Mouse (Mus musculus): ENCODE data around the gene Ada.
"Not testable (repeated sequence)": the region's sequence is repeated elsewhere in the genome, so short reads cannot be mapped to it uniquely, and the experiment has no call there.

Ada gene

DNA sequence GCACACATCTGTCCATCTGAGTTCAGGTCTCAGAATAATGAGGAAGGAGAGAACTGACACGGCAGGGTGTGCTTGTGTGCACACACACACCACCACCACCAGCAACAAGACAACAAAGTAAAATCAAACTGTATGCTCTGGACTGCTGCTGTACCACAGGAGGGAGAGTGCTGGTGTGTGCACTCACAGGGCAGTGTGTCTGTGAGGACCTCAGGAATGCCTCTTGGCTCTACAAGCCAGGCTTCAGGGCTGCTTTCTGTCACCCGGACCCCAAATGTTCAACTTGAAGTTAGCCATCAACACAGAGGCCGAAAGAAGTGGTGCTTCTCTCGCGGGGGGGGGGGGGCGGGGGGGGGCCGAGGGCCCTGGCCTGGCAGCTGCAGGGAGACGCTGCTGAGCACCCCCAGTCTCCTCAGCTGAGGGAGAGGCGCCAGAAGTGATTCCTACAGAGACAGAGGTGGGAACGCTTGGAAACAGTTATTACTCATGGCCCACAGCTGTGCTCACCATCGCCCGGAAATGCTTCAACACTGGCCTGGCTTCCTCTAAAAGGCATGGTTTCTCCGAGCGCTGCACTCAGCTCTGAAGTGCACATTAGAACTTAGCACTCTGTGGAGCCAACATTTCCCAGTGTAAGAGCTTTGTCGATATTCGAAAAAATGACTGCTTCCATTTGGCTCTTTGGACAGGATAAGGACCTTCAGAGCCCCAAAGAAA is 52.1 kb downstream of the Ada start:
- DNase-seq (ENCODE audit: low read depth, low spot score) = no peak

GRCm38 (mm10) chr2:163696763-163697162 is 53.3 kb downstream of the Ada start:
- DNase-seq (ENCODE audit: low read depth, low spot score) = no peak

GRCm38 (mm10) chr2:163693716-163694314 is 56.2 kb downstream of the Ada start:
- DNase-seq (ENCODE audit: low read depth, low spot score) = no peak

DNA sequence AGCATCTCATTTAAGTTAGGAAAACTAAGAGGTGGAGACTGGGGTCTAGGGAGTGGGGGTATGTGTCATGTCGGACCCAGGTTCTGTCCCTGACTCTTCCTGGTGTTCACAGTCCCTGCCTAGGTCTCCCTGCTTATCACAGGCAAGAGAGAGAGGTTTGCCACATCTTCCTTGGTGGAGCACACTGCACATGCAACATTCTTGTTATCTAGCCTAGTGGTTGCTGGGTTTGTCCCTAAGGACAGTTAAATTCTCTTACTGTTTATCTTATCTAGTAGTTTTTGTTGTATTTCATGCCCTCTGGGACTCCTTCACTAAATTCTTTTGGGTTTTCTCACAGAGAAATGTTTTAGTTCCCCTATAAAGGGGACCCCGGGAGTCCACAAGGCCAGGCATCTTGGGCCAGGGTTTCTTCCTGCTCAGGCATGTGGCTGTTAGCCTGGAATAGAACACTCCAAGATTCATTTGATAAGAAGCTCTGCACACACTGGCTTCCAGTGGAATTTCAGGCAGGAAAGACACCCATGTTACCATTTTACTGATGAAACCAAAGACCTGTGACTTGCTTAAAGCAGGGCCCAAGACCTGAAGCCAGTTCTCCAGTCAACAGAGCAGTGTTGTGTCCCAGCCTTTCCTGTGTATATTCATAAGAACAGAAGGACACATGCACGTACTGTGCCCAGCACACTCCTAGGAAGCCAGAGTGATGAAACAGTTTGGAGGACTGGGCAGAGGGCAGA is 57.0 kb downstream of the Ada start:
- DNase-seq (ENCODE audit: low read depth, low spot score) = no peak

DNA sequence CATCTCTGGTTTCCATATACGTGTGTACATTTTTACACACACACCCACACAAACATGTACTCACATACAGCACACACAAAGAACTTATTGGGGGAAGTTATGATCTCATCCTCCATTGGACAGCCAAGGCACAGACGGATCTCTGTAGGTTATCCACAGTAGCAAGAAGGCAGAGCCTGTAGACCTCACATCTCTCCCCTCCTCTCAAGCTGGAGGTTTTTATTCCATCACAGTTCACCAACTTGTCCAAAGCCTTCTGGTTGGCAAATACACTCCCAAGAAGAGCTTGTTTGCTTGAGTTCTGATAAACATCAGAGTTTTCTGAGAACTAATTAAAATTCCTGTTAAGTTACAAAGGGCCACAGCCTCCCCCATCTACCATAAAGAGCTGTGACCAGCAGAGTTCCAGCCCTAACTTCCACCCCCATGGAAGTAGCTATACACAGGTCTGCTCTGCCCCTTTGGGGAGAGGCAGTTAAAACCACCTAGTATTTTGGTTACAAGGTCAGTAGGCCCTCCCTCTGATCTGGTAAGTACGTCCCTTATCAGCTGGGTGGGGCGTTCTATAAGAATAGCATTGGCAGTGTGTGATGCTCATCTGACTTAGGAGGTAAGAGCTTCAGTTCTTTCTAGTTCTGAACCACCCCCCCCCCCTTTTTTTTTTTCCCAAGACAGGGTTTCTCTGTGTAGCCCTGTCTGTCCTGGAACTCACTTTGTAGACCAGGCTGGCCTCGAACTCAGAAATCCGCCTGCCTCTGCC is 58.0 kb downstream of the Ada start:
- no peak for DNase-seq (ENCODE audit: low read depth, low spot score)

GRCm38 (mm10) chr2:163690409-163691304 is 59.4 kb downstream of the Ada start:
- DNase-seq (ENCODE audit: low read depth, low spot score) = no peak

DNA sequence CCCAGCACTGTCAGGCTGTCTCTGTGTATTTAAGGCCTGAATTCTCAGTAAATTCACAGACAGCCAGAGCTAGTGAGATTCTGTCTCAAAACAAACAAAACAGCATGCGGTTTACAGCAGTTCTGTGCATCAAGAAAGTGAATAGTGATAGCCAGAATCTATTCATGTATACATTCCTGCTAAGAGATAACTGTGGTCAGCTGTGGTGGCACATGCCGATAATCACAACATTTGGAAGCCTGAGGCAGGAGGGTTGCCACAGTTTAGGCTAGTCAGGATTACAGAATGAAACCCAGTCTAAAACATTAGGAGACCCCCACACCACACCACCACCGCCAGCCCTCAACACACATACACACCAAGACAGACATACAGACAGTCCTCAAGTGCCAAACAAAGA is 60.3 kb downstream of the Ada start:
- DNase-seq (ENCODE audit: low read depth, low spot score) = no peak

GRCm38 (mm10) chr2:163688377-163688776 is 61.7 kb downstream of the Ada start:
- not testable (repeated sequence) for DNase-seq (ENCODE audit: low read depth, low spot score)

DNA sequence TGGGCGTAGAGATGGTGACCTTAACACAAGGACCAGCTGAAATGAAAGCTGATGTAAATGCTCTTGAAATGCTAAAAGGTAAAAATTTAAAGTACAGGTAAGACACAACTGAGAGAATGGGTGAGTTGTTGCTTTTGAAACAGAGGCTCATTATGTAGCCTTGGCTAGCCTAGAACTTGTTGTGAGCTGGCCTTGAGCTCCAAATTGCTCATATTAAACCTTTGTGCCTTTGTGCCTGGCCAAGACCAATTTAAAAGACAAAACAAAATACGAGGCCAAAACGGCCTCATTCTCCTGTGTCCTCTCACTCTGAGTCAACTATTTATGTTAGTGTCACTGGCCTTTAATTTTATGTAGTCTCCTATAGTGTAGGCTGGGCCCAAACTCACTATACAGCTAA is 63.2 kb downstream of the Ada start:
- no peak for DNase-seq (ENCODE audit: low read depth, low spot score)

- no peak for DNase-seq (ENCODE audit: low read depth, low spot score)
These were observed 63.8 kb downstream of the Ada start for GRCm38 (mm10) chr2:163686233-163686632.

DNA sequence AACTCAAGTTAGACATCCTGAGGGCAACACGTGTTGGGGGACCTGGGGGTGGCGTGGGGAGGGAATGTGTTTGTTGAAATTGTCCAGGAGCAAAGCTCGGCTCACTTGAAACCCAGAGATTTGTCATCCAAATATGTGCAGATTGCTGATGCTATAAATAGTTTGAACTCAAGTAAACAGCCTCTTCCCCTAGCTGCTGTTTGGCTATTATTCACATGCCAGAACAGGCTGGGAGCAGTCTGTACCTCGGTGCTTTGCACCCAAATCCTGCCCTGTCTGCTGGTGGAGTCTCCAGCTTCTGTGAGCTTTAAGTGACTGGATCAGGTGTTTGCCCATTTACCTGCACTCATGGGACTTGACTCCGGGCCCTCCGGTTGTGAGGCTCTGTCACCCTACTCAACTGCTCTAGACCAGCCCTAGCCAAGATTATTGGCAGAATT is 64.3 kb downstream of the Ada start:
- no peak for DNase-seq (ENCODE audit: low read depth, low spot score)

DNA sequence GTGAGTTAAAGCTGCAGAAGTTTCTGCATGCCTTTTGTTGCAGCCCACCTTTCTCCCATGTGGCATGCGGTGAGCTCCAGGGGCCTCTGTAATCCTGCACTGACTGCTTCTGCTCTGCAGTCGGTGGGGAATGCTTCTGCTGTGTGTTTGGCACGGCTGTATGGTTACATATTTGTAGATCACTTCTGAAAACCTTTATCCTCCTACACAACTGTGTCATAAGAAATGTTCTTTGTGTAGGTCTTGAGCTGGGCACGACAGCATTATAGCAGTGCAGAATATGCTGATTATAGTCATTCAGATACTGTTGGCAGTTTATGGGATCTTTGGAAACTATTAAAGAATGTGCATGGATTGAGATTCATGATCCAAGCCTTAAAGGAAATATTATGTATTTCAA is 64.8 kb downstream of the Ada start:
- no peak for DNase-seq (ENCODE audit: low read depth, low spot score)

- DNase-seq (ENCODE audit: low read depth, low spot score) = no peak
These were observed 67.7 kb downstream of the Ada start for GRCm38 (mm10) chr2:163682344-163682743.

- DNase-seq (ENCODE audit: low read depth, low spot score) = no peak
These were observed 73.3 kb downstream of the Ada start for GRCm38 (mm10) chr2:163676745-163677144.

Measured in retina, postnatal 7 days (tissue).